Mouse (Mus musculus): ENCODE measurements around the gene Nckap5. TPM values are rescaled to one million over a fixed set of nuclear protein-coding genes. Genes with fewer than 3 reads are reported as not detected.

Nckap5 gene
- polyA plus RNA-seq, 1 experiment, result not detected

DNA sequence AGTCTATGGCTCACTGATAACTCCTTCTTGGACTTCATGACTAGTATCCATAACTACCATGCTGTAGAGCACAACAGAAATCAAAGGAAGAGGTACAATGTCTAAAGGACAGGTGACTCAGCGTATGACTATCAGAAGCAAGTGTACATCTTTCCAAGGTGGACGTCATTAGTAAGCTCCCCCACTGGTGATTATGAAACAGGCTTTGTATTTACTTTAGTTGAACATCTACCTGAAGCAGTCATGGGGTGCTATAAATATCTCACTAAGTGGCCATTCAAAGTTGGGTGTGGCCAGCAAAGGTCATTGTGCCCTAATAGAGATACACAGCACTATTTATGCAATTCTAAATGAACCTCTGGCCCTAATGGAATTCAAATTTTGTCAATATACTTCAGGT lies 157.4 kb downstream of the Nckap5 start:
- Histone ChIP-seq H3K4me1 (ENCODE audit: control insufficient read depth, insufficient read depth, low read length) (no peaks in the 10 kb centered on the region), H3K4me3 (ENCODE audit: insufficient read depth, low read depth, low read length) (no peak overlapping the region), H3K27ac (ENCODE audit: insufficient read depth, low read depth, low read length) (no peak overlapping the region)
- 99% methylated on average over 2 of the region's 2 CpGs for WGBS
- TF ChIP-seq POLR2A (IDR thresholded peaks at IDR 0.05; ENCODE audit: insufficient read depth, low read depth, low read length), result no peak
- TF ChIP-seq CTCF (IDR thresholded peaks at IDR 0.05; ENCODE audit: insufficient read depth, low read depth, low read length), result no peak

DNA sequence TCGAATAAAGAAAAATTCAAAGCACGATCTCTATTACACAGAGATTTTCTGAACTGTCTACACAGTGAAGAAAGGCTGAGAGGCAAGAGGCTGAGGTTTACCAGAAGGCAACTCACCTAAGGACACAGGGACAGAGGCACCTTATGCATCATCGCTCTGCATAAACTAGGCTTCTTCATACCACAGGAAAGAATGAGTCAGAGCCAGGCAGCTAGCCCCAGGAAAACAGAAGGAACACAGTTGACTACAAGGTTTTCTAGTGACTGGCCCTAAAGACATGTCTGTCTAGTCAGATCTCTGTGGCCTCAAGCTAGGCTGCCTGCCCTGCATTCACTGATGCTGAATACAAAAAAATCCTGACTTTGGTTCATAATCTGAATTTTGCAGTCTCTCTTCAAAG lies 160.1 kb downstream of the Nckap5 start:
- Histone ChIP-seq H3K27ac (ENCODE audit: insufficient read depth, low read depth, low read length) (no peak overlapping the region), H3K4me3 (ENCODE audit: insufficient read depth, low read depth, low read length) (no peak overlapping the region), H3K4me1 (ENCODE audit: control insufficient read depth, insufficient read depth, low read length) (no peaks in the 10 kb centered on the region)
- TF ChIP-seq POLR2A (IDR thresholded peaks at IDR 0.05; ENCODE audit: insufficient read depth, low read depth, low read length) (no peak), CTCF (IDR thresholded peaks at IDR 0.05; ENCODE audit: insufficient read depth, low read depth, low read length) (no peak)
- WGBS, result 95% methylated on average over 3 of the region's 3 CpGs

DNA sequence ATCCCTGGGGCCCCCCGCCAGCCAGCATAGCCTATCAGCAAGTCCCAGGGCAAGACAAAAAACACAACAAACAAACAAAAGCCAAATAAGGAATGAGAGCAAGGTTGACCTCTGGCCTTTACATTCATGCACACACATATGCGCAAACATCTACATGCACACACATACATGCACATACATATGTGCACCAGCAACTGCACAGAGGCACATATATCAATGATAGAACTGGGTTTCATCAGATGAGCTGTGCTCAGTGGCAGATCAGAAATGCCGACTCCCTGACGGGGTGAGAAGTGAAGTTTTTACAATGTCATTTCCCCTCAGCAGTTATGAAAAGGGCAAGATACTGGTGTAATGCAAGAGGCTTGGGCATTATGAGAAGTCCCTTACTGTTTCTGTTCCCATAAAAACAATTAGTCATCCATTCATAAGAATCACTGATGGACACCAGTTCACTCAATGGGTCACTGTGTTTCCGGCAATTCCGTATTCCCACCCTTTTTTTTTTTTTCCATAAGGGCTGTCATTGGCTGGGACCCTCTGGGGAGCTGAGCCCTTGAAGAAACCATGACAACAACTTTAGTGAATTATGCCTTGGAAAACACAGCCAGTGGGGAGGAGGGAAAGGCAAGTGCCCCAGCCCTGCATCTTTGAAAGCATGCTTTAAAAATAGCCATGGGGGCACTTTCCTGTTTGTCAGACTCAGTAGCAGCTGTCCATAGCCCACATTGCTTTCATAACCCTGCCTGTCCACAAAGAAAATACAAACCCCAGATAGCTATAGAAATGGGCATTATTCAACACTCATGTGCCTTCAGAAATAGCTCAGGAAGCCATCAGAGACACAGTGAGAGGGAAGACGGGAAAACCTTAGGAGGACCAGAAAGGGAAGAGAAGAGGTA lies 170.2 kb downstream of the Nckap5 start:
- TF ChIP-seq POLR2A (IDR thresholded peaks at IDR 0.05; ENCODE audit: insufficient read depth, low read depth, low read length), result no peak
- TF ChIP-seq CTCF (IDR thresholded peaks at IDR 0.05; ENCODE audit: insufficient read depth, low read depth, low read length), result no peak
- 59% methylated on average over 7 of the region's 7 CpGs for WGBS
- Histone ChIP-seq H3K27ac (ENCODE audit: insufficient read depth, low read depth, low read length) (no peak overlapping the region), H3K4me3 (ENCODE audit: insufficient read depth, low read depth, low read length) (no peak overlapping the region), H3K4me1 (ENCODE audit: control insufficient read depth, insufficient read depth, low read length) (no peaks in the 10 kb centered on the region)

DNA sequence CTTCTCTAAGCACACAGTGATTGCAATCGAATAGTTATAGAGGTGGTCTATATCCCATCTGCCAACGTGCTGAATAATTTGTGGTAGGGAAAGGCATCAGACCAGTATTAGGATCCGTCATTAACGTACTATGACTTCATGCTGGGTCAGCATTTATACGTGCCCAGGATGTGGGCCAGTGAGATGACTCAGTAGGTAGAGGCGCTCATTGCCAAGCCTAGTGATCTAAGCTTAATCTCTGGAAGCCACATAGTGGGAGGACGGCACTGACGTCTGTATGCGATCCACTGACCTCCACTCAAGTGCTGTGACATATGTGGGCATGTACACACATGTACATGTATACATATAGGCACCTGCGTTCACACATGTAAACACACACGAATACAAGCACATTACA lies 171.9 kb downstream of the Nckap5 start:
- 93% methylated on average over 11 of the region's 11 CpGs for WGBS
- TF ChIP-seq POLR2A (IDR thresholded peaks at IDR 0.05; ENCODE audit: insufficient read depth, low read depth, low read length) (no peak), CTCF (IDR thresholded peaks at IDR 0.05; ENCODE audit: insufficient read depth, low read depth, low read length) (no peak)
- Histone ChIP-seq H3K4me1 (ENCODE audit: control insufficient read depth, insufficient read depth, low read length) (no peaks in the 10 kb centered on the region), H3K4me3 (ENCODE audit: insufficient read depth, low read depth, low read length) (no peak overlapping the region), H3K27ac (ENCODE audit: insufficient read depth, low read depth, low read length) (no peak overlapping the region)

DNA sequence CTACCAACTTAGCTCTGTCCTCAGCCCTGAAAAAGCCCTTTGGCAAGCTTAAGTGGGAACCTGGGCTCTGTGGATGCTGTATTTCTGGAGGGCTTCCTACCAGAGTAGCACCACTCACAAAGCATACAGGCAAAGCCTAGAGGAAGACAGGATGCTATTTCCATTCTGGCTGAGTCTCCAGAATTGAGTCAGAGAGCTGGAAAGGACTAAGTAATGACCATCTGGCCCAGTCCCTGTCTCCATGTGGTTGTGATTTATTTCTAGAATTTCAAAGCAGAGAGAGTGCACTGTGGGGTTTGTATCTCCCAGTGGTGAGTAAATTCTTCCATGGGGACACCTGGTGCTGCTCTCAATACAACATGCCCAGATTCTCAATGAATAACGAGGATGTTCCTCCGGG lies 174.4 kb downstream of the Nckap5 start:
- H3K4me1 ChIP-seq (ENCODE audit: control insufficient read depth, insufficient read depth, low read length), result no peaks in the 10 kb centered on the region
- no peak overlapping the region for H3K4me3 ChIP-seq (ENCODE audit: insufficient read depth, low read depth, low read length)
- 85% methylated on average over 2 of the region's 2 CpGs for WGBS
- TF ChIP-seq CTCF (IDR thresholded peaks at IDR 0.05; ENCODE audit: insufficient read depth, low read depth, low read length) (no peak), POLR2A (IDR thresholded peaks at IDR 0.05; ENCODE audit: insufficient read depth, low read depth, low read length) (no peak)
- H3K27ac ChIP-seq (ENCODE audit: insufficient read depth, low read depth, low read length), result no peak overlapping the region

DNA sequence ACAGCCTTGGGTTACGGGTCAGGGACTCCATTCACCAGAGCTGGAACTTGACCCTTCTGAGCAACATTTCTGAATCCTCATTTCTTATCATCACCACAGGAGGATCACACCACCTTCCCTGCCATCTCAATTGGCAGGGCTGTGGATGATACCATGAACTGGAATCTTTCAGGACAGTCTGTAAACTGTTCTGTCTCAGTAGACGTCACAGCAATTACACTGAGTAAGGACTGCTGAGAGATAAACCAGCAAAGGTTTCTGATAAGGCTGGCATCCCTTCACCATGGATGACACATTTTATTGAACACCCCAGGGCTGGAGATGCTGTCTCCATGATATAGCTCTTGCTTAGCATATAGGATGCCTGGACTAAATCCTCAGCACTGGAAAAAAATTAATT lies 178.5 kb downstream of the Nckap5 start:
- no peak overlapping the region for H3K27ac ChIP-seq (ENCODE audit: insufficient read depth, low read depth, low read length)
- no peaks in the 10 kb centered on the region for H3K4me1 ChIP-seq (ENCODE audit: control insufficient read depth, insufficient read depth, low read length)
- TF ChIP-seq POLR2A (IDR thresholded peaks at IDR 0.05; ENCODE audit: insufficient read depth, low read depth, low read length) (no peak), CTCF (IDR thresholded peaks at IDR 0.05; ENCODE audit: insufficient read depth, low read depth, low read length) (no peak)
- 95% methylated on average over 2 of the region's 2 CpGs for WGBS
- no peak overlapping the region for H3K4me3 ChIP-seq (ENCODE audit: insufficient read depth, low read depth, low read length)

DNA sequence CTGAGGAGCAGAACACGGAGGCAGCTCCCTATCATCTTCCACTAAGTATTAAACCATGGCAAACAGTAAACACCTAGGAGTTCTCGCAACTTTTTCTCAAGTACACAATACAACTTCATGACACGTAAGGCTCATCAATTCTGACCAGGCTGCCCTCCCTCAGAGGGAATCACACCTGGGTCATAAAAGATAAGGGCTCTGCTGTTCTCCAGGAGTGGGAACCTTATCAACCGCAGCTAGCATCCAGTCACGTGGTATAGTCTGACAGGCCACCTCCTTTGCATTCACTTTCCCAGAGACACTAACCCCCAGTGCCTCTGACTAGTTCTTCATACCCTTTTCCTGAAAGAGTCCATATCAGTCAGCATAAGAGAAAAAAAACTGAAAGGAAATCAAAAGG lies 179.8 kb downstream of the Nckap5 start:
- TF ChIP-seq POLR2A (IDR thresholded peaks at IDR 0.05; ENCODE audit: insufficient read depth, low read depth, low read length) (no peak), CTCF (IDR thresholded peaks at IDR 0.05; ENCODE audit: insufficient read depth, low read depth, low read length) (no peak)
- Histone ChIP-seq H3K4me1 (ENCODE audit: control insufficient read depth, insufficient read depth, low read length) (no peaks in the 10 kb centered on the region), H3K27ac (ENCODE audit: insufficient read depth, low read depth, low read length) (no peak overlapping the region), H3K4me3 (ENCODE audit: insufficient read depth, low read depth, low read length) (no peak overlapping the region)
- 88% methylated on average over 5 of the region's 5 CpGs for WGBS

DNA sequence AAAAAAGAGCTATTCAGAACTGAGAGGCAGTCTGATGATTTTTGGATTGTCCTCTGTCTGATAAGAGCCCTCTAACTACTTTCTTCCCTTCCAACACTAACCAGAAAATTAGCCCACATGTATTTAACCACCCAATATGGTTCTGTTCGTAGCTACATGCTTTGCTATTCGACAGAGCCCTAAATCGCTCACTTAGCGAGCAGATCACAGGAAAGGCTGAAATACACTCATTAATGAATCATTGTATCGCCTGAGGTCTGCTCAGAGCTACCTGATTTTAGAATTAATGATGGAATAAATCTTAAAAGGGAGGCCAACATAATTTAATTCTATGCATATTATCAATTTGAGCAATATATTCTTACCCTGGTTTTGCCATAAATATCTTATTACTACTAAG lies 187.8 kb downstream of the Nckap5 start:
- Histone ChIP-seq H3K27ac (ENCODE audit: insufficient read depth, low read depth, low read length) (no peak overlapping the region), H3K4me3 (ENCODE audit: insufficient read depth, low read depth, low read length) (no peak overlapping the region), H3K4me1 (ENCODE audit: control insufficient read depth, insufficient read depth, low read length) (no peaks in the 10 kb centered on the region)
- TF ChIP-seq CTCF (IDR thresholded peaks at IDR 0.05; ENCODE audit: insufficient read depth, low read depth, low read length), result no peak
- no peak for TF ChIP-seq POLR2A (IDR thresholded peaks at IDR 0.05; ENCODE audit: insufficient read depth, low read depth, low read length)
- 89% methylated on average over 5 of the region's 5 CpGs for WGBS

DNA sequence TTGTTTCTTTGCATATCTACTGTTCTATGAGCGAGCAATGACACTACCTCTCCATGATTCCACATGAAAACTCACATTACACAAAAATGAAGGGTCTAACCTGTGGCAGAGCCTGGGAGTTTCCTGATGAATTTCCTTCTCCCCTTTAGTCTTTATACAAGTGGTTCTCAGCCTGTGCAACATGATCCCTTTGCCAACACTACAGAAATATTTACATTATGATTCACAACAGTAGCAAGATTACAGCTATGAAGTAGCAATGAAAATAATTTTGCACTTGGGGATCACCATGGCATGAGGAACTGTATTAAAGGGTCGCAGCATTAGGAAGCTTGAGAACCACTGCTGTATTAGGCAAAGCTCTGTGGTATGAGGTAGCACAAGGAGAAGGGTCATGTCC lies 191.1 kb downstream of the Nckap5 start:
- Histone ChIP-seq H3K4me1 (ENCODE audit: control insufficient read depth, insufficient read depth, low read length) (no peaks in the 10 kb centered on the region), H3K4me3 (ENCODE audit: insufficient read depth, low read depth, low read length) (no peak overlapping the region), H3K27ac (ENCODE audit: insufficient read depth, low read depth, low read length) (no peak overlapping the region)
- TF ChIP-seq CTCF (IDR thresholded peaks at IDR 0.05; ENCODE audit: insufficient read depth, low read depth, low read length), result no peak
- TF ChIP-seq POLR2A (IDR thresholded peaks at IDR 0.05; ENCODE audit: insufficient read depth, low read depth, low read length), result no peak
- 96% methylated on average over 2 of the region's 2 CpGs for WGBS
